Comparison of ENCODE assay signal across 23 mouse cellular contexts in genomic region chr3:72840641-72841040, GRCm38 (mm10).
"Had no signal": no experiment of that assay in that cellular context is flagged by ENCODE, and none has a peak within 500 bp of the region (broad histone marks: within the 10 kb centered on the region; RNA-seq: fewer than 3 reads in every experiment).

No protein-coding gene starts in this region.

- ATAC-seq: intestine, postnatal 0 days; liver, embryonic 12.5 days had no signal

- H3K4me3 ChIP-seq: kidney, embryonic 15.5 days; left cerebral cortex, adult 2 months; limb, embryonic 12.5 days; liver, embryonic 12.5 days; liver, embryonic 15.5 days; myocyte had no signal

- H3K4me2 ChIP-seq: kidney, embryonic 15.5 days; limb, embryonic 12.5 days; liver, embryonic 12.5 days; liver, embryonic 15.5 days; midbrain, embryonic 11.5 days had no signal

- H3K4me1 ChIP-seq: kidney, embryonic 15.5 days; limb, embryonic 12.5 days; liver, embryonic 12.5 days; liver, embryonic 15.5 days had no signal

- H3K9ac ChIP-seq: kidney, embryonic 15.5 days; limb, embryonic 12.5 days; liver, embryonic 12.5 days; liver, embryonic 15.5 days had no signal

- DNase-seq: kidney, adult 2 months; kidney, postnatal 10 days; kidney, postnatal 36 days; layer of hippocampus, postnatal 36 days; liver; lung, adult 18-20 months; lung, postnatal 14 days; lung, postnatal 4 days; midbrain, embryonic 14.5 days; right cerebral cortex, adult 18-20 months; right cerebral cortex, postnatal 14 days; right cerebral cortex, postnatal 4 days; thymus, adult 2 months; thymus, postnatal 14 days had no signal

- H3K9me3 ChIP-seq: kidney, embryonic 15.5 days; limb, embryonic 12.5 days; liver, embryonic 12.5 days; liver, embryonic 15.5 days had no signal

- H3K36me3 ChIP-seq: kidney, embryonic 15.5 days; limb, embryonic 12.5 days; liver, embryonic 12.5 days; liver, embryonic 15.5 days had no signal

- H3K27me3 ChIP-seq: kidney, embryonic 15.5 days; limb, embryonic 12.5 days; liver, embryonic 12.5 days; liver, embryonic 15.5 days had no signal

- H3K27ac ChIP-seq: kidney, embryonic 15.5 days; left cerebral cortex, adult 2 months; limb, embryonic 12.5 days; liver, embryonic 12.5 days; liver, embryonic 15.5 days; stomach, postnatal 0 days had no signal
